In genomic region chr6:88939281-88940089, GRCm38 (mm10) we compare ENCODE assay signal across 8 mouse cellular contexts. TPM values are rescaled to one million over a fixed set of nuclear protein-coding genes. Genes with fewer than 3 reads are reported as not detected.
DNase-seq lines count a peak whose midpoint lies in the region; ATAC-seq and TF ChIP-seq lines count a peak whose summit lies in the region.

No protein-coding gene starts in this region.

- TF ChIP-seq CTCF in lung, adult 2 months (IDR thresholded peaks at IDR 0.05; ENCODE audit: insufficient read depth, low read length), result no peak

- peak overlapping the region; percentile 83 for H3K27ac ChIP-seq in forebrain, embryonic 10.5 days
- 0 out of 2 replicates have a peak overlapping the region, but pooled peaks have one; percentile 23 for H3K27ac ChIP-seq in hindbrain, embryonic 15.5 days (replicated peaks)

- no peak overlapping the region for H3K9ac ChIP-seq in hindbrain, embryonic 15.5 days

- intact Hi-C loops in left cerebral cortex, postnatal 14 days (cut with DNase I), result loop anchor here (5.0 to 10.0 kb wide), 4 partner anchors 33 to 423 kb away; partner anchors contain the start of gene Plxna1
- intact Hi-C loops in left cerebral cortex, postnatal 10 days (cut with DNase I), result loop anchor here (5.0 to 10.0 kb wide), 3 partner anchors 38 to 525 kb away; no protein-coding TSS in a partner anchor

- WGBS in forebrain, embryonic 10.5 days, result 59% methylated on average over 12 of the region's 12 CpGs
- WGBS in hindbrain, embryonic 15.5 days, result 24% methylated on average over 12 of the region's 12 CpGs
- WGBS in lung, adult 2 months, result 54% methylated on average over 12 of the region's 12 CpGs

- H3K4me3 ChIP-seq in forebrain, embryonic 10.5 days, result no peak overlapping the region
- H3K4me3 ChIP-seq in hindbrain, embryonic 15.5 days, result no peak overlapping the region
- no peak overlapping the region for H3K4me3 ChIP-seq in lung, adult 2 months (replicated peaks; ENCODE audit: extremely low read depth, low read depth, low read length)

- no peak for TF ChIP-seq POLR2A in lung, adult 2 months (IDR thresholded peaks at IDR 0.05; ENCODE audit: borderline replicate concordance, extremely low read depth, low read depth, low read length)

- no peak overlapping the region for H3K4me2 ChIP-seq in hindbrain, embryonic 15.5 days

- H3K27me3 ChIP-seq in forebrain, embryonic 10.5 days (ENCODE audit: poor library complexity, severe bottlenecking), result peaks cover 48% of the 10 kb centered on the region
- H3K27me3 ChIP-seq in hindbrain, embryonic 15.5 days, result no peaks in the 10 kb centered on the region

- H3K4me1 ChIP-seq in forebrain, embryonic 10.5 days, result peaks cover 99% of the 10 kb centered on the region
- peaks cover 83% of the 10 kb centered on the region for H3K4me1 ChIP-seq in hindbrain, embryonic 15.5 days (replicated peaks)
- H3K4me1 ChIP-seq in lung, adult 2 months (ENCODE audit: control insufficient read depth, insufficient read depth, low read length), result peaks cover 18% of the 10 kb centered on the region

- peak; percentile 66 to 68 for DNase-seq in left cerebral cortex, postnatal 14 days (ENCODE audit: low spot score in 2 of 2)
- DNase-seq in left cerebral cortex, postnatal 10 days (ENCODE audit: extremely low spot score in 1 of 2, low spot score in 2 of 2), result no peak
- no peak for DNase-seq in forebrain, embryonic 10.5 days (ENCODE audit: extremely low spot score, low spot score)
- DNase-seq in right cerebral cortex, adult 18-20 months, result peak; percentile 79
- no peak for DNase-seq in kidney, postnatal 36 days
- DNase-seq in embryo, embryonic 11 days, result no peak
- DNase-seq in lung, adult 2 months, result no peak

- no peaks in the 10 kb centered on the region for H3K9me3 ChIP-seq in forebrain, embryonic 10.5 days
- no peaks in the 10 kb centered on the region for H3K9me3 ChIP-seq in hindbrain, embryonic 15.5 days

- no peaks in the 10 kb centered on the region for H3K36me3 ChIP-seq in forebrain, embryonic 10.5 days (replicated peaks)
- no peaks in the 10 kb centered on the region for H3K36me3 ChIP-seq in hindbrain, embryonic 15.5 days

- no peak for ATAC-seq in hindbrain, embryonic 15.5 days (ENCODE audit: low FRiP score, low read depth)

RNA-seq across cellular contexts. Expression of gene Tpra1, which starts 37.4 kb away (rescaled TPM):
- 10 to 100 TPM; 39.7 to 45.2 TPM for total RNA-seq in left cerebral cortex, postnatal 14 days (2021)
- 10 to 100 TPM; 34.2 to 34.9 TPM for total RNA-seq in left cerebral cortex, postnatal 10 days (2021)
- polyA plus RNA-seq in forebrain, embryonic 10.5 days (2016; fragmentation: Nextera tagmentation; extraction: Ambion mirVana), result 47.9 and 51.5 TPM in 2 replicates
- polyA plus RNA-seq in hindbrain, embryonic 15.5 days (2015; fragmentation: Nextera tagmentation; extraction: Ambion mirVana), result 81.7 and 94.2 TPM in 2 replicates
- polyA plus RNA-seq in lung, adult 2 months (2012; rRNA removed), result 176 and 184 TPM in 2 replicates

RNA-seq across cellular contexts. Expression of gene Mcm2, which starts 40.9 kb away (rescaled TPM):
- total RNA-seq in left cerebral cortex, postnatal 14 days (2021), result 1 to 10 TPM; 3.6 to 3.8 TPM
- 1 to 10 TPM; 6.1 to 6.5 TPM for total RNA-seq in left cerebral cortex, postnatal 10 days (2021)
- 305 and 322 TPM in 2 replicates for polyA plus RNA-seq in forebrain, embryonic 10.5 days (2016; fragmentation: Nextera tagmentation; extraction: Ambion mirVana)
- 34.0 and 36.2 TPM in 2 replicates for polyA plus RNA-seq in hindbrain, embryonic 15.5 days (2015; fragmentation: Nextera tagmentation; extraction: Ambion mirVana)
- polyA plus RNA-seq in lung, adult 2 months (2012; rRNA removed), result 11.1 and 12.6 TPM in 2 replicates

Comparison
In these comparisons a context has a peak if more than half of its experiments do, and no peak if none do; other contexts are left out.
1. DNase-seq: peak in left cerebral cortex, postnatal 14 days (2 of 2) and right cerebral cortex, adult 18-20 months (single experiment); none in left cerebral cortex, postnatal 10 days (0 of 2), forebrain, embryonic 10.5 days (single experiment), kidney, postnatal 36 days (0 of 2), embryo, embryonic 11 days (single experiment) and lung, adult 2 months (single experiment).